Mouse (Mus musculus): Measurements from ENCODE around the gene Slc13a4.

Gene Slc13a4

GRCm38 (mm10) chr6:35258922-35259321 lies 49.0 kb downstream of the Slc13a4 start:
- intact Hi-C loops (cut with DNase I), result loop anchor here (10.0 kb wide), 1 partner anchor 116 kb away; no protein-coding TSS in a partner anchor

DNA sequence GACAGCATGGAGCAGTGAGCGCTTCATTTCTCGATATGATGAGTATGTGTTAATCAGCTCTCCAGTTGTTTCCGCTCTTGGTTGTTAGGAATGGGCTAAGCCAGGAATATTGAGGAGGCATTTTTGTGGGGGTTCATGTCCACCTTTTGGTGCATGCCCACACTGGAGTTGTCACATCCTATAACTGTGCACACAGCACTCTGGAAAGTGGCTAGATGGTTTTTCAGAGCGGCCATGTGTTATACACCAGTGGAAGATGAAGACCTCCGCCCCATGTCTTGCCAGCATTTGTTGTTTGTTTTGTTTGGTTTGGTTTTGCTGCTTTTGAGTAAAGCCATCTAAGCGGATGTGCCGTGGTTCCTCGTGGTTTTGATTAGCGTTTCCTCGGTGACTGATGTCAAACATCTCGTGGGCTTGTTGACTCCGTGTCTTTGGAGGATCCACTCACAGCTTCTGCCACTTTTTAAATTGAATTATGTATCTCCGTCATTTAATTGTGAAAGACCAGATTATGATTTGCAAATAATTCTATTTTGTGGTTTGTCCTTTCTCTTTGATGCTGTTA lies 50.2 kb downstream of the Slc13a4 start:
- intact Hi-C loops (cut with DNase I), result loop anchor here (10.0 kb wide), 1 partner anchor 117 kb away; no protein-coding TSS in a partner anchor

DNA sequence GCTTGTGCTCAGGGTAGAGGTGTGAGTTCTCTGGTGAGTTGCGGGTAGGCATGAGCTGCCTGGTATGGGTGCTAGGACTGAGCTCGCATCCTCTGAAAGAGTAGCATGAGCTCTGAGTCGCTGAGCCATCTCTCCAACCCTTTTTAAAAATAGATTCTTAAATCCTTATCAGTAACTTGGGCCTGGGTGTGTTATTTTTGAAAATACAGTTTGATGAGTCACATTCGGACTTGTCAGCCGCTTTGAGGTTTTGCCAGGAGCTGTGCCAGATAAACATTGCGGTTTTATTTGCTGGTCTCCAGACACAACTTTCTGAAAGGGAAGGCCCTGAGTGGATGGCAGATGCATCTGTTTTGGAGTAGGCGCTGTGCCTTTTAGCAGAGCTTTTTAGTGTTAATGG lies 51.2 kb downstream of the Slc13a4 start:
- intact Hi-C loops (cut with DNase I), result loop anchor here (10.0 kb wide), 1 partner anchor 118 kb away; no protein-coding TSS in a partner anchor

DNA sequence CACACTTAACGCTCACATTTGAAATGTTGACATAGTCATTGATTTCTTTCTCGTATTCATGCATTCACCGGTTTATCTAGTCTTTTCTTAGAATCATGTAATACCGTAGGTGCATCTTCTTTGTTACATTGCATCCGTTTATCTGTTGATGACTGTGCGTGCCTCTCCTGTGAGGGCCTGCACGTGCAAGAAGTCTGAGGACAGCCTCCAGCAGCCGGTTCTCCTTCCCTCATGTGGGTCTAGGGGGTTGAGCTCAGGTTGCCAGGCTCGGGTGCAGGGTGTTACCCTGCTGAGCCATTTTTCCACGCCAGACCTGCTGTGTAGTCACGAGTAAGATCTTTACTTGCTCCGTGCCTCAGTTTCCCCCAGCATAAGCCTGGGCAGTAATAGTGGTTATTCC lies 52.9 kb downstream of the Slc13a4 start:
- intact Hi-C loops (cut with DNase I), result loop anchor here (10.0 kb wide), 1 partner anchor 120 kb away; no protein-coding TSS in a partner anchor

- intact Hi-C loops (cut with DNase I), result loop anchor here (10.0 kb wide), 1 partner anchor 120 kb away; no protein-coding TSS in a partner anchor
Observed at GRCm38 (mm10) chr6:35254136-35254904, 53.6 kb downstream of the Slc13a4 start.

DNA sequence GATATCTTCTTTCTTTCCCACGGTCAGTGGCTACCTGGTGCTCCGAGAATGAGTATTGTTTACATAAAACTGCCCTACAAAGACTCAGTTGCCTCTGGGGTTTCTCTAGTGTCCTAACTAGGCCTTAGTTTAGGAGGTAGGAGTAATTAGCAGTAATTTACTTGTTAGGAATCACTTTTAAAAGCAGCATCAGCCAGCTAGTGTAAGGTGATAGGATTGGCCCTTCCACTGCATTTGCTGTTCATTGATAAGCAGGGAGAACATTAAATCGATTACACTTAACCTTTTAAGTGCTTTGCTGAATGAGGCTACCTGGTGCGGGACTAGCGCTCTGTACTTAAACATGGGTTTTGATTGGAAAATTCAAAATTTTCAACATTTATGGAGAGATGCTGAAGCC lies 54.5 kb downstream of the Slc13a4 start:
- intact Hi-C loops (cut with DNase I), result loop anchor here (10.0 kb wide), 1 partner anchor 121 kb away; no protein-coding TSS in a partner anchor

- intact Hi-C loops (cut with DNase I), result loop anchor here (10.0 kb wide), 1 partner anchor 122 kb away; no protein-coding TSS in a partner anchor
Observed at GRCm38 (mm10) chr6:35252477-35253346, 55.2 kb downstream of the Slc13a4 start.

- intact Hi-C loops (cut with DNase I), result loop anchor here (10.0 kb wide), 1 partner anchor 123 kb away; no protein-coding TSS in a partner anchor
Observed at GRCm38 (mm10) chr6:35251807-35252476, 56.0 kb downstream of the Slc13a4 start.

DNA sequence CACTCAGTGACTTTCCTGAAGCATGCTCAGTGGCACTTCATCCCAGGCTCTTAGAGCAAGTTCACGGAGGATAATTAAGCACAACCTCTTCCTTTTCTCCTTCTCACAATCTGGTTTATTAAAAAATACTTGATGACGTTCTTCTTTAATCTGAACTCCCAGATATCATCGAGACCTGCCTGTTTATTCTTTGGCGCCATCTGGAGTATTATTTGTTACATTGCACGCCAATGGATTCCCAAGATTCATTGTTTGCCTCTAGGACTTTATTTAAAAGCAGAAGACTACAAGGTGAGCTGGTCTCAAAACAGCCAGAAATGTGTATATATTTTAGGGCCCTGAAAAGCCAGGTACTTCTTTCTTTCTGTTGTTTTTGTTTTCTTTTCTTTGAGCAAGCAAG lies 62.8 kb downstream of the Slc13a4 start:
- intact Hi-C loops (cut with DNase I), result loop anchor here (5.0 kb wide), 1 partner anchor 322 kb away; no protein-coding TSS in a partner anchor

DNA sequence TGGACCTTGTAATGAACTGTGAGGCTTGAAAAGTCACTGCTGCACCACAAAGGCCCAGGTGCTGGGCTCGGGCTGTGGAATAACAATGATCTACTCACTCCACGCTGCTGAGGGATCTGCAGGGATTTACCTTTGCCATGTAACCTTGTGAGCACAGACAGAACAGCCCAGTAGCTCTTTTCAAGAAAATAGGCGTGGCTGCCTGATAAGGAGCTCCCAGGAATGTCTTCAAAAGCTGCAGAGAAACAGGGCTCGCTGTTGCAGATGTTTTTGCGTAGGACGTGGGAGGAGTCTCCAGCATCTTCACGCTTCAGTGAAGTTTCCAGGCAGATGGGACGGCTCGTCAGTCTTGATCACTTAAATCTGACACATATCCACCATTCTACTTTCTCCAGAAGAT lies 63.9 kb downstream of the Slc13a4 start:
- intact Hi-C loops (cut with DNase I), result no loop called here

DNA sequence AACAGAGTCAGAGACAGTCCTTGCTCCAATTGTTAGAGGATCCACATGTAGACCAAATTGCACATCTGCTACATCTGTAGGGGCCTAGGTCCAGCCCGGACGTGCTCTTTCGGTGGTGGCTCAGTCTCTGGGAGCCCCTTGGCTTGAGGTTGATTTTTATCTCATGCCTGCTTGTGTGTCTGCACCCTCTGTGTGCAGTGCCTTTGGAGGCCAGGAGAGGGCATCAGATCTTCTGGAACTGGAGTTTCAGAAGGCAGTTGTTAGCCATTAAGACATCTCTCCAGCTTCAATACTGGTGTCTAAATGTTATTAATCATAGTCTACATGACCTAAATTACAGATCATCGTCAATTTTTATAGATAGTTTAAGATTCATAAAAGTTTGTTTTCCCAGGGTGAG lies 64.7 kb downstream of the Slc13a4 start:
- intact Hi-C loops (cut with DNase I), result no loop called here

DNA sequence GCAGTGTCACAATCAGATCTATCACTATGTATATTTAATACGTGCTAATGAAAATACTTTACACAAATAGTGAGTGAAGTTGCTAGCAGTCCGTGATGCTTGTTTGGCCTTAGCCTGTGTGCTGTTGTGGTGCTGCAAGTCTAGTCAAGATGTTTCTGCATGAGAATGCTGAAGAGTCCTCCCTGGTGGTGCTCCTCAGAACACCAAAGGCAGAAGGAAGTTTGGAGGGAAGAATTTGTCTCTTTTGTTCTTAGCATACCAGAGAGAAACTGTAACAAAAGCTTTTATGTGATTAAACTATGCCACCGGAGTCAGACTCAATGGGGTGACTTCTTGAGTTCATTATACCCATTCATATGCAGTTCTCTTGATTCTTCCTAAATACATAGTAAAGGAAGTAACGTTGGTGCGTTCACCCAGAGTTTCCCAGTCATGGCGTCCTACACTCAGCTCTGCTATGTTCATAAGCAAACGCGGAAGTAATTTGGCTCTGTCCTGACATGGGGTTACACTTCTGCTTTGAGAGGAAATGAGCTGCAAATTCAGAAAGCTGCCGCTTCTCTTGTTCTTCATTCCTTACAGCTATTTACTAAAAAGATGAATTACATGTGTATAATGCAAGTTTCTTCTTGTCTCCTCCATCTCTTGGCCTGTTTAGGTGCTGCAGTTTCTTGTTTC lies 71.7 kb downstream of the Slc13a4 start:
- intact Hi-C loops (cut with DNase I), result no loop called here

GRCm38 (mm10) chr6:35229415-35229814 lies 78.5 kb downstream of the Slc13a4 start:
- intact Hi-C loops (cut with DNase I), result no loop called here

DNA sequence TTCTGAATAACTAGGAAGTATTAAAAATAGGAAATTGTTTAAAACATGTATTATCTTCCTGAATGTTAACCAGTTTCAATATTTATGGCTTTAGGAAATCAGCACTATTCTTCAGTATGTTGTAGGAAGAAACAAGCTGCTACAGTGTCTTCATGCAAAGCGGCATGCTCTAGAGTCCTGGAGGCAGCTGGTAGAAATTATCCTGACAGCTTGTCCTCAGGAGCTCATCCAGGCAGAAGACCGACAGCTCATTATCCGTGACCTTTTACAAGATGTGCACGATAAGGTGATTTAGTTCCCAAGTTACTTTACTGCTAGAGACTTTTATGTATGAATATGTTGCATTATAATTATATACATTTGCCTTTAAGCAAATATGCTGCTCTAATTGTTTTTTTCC lies 82.2 kb downstream of the Slc13a4 start:
- intact Hi-C loops (cut with DNase I), result no loop called here
